Mouse (Mus musculus) activated CD4-positive, CD25-positive, alpha-beta regulatory T cell (primary cell): ENCODE data around the gene Aoc1. TPM values are rescaled to one million over a fixed set of nuclear protein-coding genes. Genes with fewer than 3 reads are reported as not detected.

Experiments
- polyA plus RNA-seq, 2 experiments: library from polyadenylated mRNA; unstranded; fragments of 100-300 nt; shearing (Covaris generic); gene quantifications; one replicate each; pipeline ENCODE4 v1.2.1; 2017

The Aoc1 gene
- polyA plus RNA-seq: under 1 TPM in 1 of 2 experiments, not detected in 1; 0.57 TPM

GRCm38 (mm10) chr6:48872596-48872995 is at the start of gene Aoc1:
Aoc1 (plus strand) TSS chr6:48872896.

GRCm38 (mm10) chr6:48840371-48840969 is 32.2 kb upstream of the Aoc1 start, which contains the start of gene Tmem176a:
Tmem176a (plus strand) TSS chr6:48840919.

GRCm38 (mm10) chr6:48840973-48841625 is 31.6 kb upstream of the Aoc1 start, which contains the start of gene Tmem176b:
Tmem176b (minus strand) TSS chr6:48841496.

GRCm38 (mm10) chr6:48929595-48929994 is 56.9 kb downstream of the Aoc1 start, which contains the start of gene 1600015I10Rik:
1600015I10Rik (plus strand) TSS chr6:48929895.

Other genes with a start within 250 kb of the Aoc1 start
- 1 to 10 TPM; 1.9 to 3.2 TPM for gene AI854703, start 246.1 kb upstream of the Aoc1 start, polyA plus RNA-seq
- gene Gimap8, start 225.7 kb upstream of the Aoc1 start, polyA plus RNA-seq: 100 to 1,000 TPM in 1 of 2 experiments, 10 to 100 TPM in 1; 70.0 to 140 TPM
- gene Gimap9, start 196.8 kb upstream of the Aoc1 start, polyA plus RNA-seq: 100 to 1,000 TPM; 214 to 248 TPM
- 1,000 to 10,000 TPM; 1,333 to 1,797 TPM for gene Gimap4, start 188.3 kb upstream of the Aoc1 start, polyA plus RNA-seq
- 100 to 1,000 TPM; 817 to 869 TPM for gene Gimap6, start 164.7 kb upstream of the Aoc1 start, polyA plus RNA-seq
- gene Gm28053, start 154.3 kb upstream of the Aoc1 start, polyA plus RNA-seq: 10 to 100 TPM; 17.3 to 28.7 TPM
- 100 to 1,000 TPM; 203 to 540 TPM for gene Gimap7, start 154.3 kb upstream of the Aoc1 start, polyA plus RNA-seq
- gene Gimap1, start 133.8 kb upstream of the Aoc1 start, polyA plus RNA-seq: 100 to 1,000 TPM; 503 to 521 TPM
- gene Gimap5, start 126.7 kb upstream of the Aoc1 start, polyA plus RNA-seq: 100 to 1,000 TPM; 206 to 224 TPM
- 1,000 to 10,000 TPM; 1,187 to 1,607 TPM for gene Gimap3, start 102.0 kb upstream of the Aoc1 start, polyA plus RNA-seq
- gene Tmem176a, start 32.0 kb upstream of the Aoc1 start, polyA plus RNA-seq: 1 to 10 TPM; 5.1 to 6.5 TPM
- 10 to 100 TPM; 10.2 to 19.0 TPM for gene Tmem176b, start 31.4 kb upstream of the Aoc1 start, polyA plus RNA-seq
- not detected for gene 1600015I10Rik, start 57.0 kb downstream of the Aoc1 start, polyA plus RNA-seq
- under 1 TPM in 1 of 2 experiments, not detected in 1; 0.71 TPM for gene Doxl2, start 102.1 kb downstream of the Aoc1 start, polyA plus RNA-seq
- not detected for gene Svs1, start 114.0 kb downstream of the Aoc1 start, polyA plus RNA-seq
- 1 to 10 TPM; 2.8 to 3.5 TPM for gene Gpnmb, start 163.7 kb downstream of the Aoc1 start, polyA plus RNA-seq
- gene Malsu1, start 200.9 kb downstream of the Aoc1 start, polyA plus RNA-seq: 10 to 100 TPM; 60.6 to 87.8 TPM